Mouse (Mus musculus): ENCODE results near the gene Gm3402. TPM values are rescaled to one million over a fixed set of nuclear protein-coding genes. Genes with fewer than 3 reads are reported as not detected.
"Not testable (repeated sequence)": the region's sequence is repeated elsewhere in the genome, so short reads cannot be mapped to it uniquely, and the experiment has no call there.

The Gm3402 gene
- total RNA-seq (2015) (not detected in 2 replicates), total RNA-seq (2017) (not detected in 2 replicates)

DNA sequence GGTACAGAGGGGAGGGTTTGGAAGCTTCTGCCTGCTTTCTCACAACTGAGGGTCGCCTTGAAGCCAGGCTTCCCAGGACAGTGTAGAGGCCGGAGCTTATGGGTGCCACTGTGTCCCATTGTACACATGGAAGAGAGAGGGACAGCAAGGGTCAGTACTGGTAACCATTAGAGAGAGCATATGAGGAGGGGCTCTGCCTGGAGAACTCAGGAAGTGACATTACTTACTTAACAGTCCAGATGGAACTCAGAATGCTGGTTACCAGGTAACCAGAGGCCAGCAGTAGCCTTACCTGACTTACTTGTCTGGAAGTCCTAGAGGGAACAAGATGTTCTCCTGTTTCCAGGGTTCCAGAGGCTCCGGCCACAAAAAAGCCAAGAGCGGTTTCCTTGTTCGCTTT lies at the start of gene Gm3402:
TSS of gene Gm3402 (plus strand) at position 301 of the 400 bp plus-strand sequence.
- ATAC-seq (replicated peaks; ENCODE audit: poor library complexity) = not testable (repeated sequence)

DNA sequence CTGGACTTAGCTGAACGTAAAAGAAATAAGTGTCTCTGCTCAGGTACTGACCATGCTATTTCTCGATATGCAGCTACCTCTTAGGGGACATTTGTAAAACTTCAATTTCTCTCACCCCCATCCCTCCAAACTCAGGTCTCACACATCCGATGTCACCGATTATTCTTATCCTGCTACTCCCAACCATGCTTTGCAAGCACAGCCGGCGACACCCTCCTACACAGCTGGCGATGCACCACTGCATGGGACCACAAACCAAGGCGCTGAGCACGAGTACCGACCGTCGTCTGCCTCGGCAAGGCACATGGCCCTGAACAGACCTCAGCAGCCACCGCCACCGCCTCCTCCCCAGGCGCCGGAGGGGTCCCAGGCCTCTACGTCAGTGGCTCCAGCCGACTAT lies 47.3 kb upstream of the Gm3402 start:
- ATAC-seq (replicated peaks; ENCODE audit: poor library complexity) = no peak

DNA sequence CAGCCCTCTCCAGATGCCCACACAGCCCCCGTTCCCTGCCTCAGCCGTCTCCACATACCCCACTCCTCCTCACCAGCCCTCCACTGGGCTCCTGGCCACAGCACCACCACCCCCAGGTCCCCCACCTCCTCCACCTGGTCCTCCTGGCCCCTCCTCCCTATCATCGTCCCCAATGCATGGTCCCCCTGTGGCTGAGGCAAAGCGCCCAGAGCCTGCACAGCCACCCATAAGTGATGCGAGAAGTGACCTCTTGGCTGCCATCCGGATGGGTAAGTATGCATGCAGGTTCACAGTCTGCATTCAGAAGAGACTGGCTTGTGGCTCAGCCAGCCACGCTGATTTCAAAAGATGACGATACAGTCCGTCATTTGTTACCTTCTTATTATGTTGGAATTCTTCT lies 45.6 kb upstream of the Gm3402 start:
- no peak for ATAC-seq (replicated peaks; ENCODE audit: poor library complexity)

DNA sequence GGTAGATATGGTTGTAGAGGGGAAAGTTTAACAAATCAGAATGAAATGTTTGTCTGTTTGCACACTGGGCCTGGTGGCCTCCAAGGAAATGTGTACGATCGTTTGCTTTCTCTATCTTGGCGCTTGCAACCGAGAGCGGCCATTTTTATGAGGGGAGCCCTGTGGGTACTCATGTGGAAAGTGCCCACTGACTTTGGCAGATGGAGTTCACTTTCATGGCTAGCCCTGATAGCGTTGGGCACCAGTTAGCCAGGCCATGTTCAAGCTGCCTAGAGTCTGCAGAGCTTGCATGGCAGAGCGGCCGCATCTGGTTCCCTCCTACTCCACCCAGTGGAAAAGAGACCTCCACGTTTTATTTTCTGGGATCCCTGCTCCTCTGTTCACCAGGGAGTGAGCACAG lies 43.1 kb upstream of the Gm3402 start:
- no peak for ATAC-seq (replicated peaks; ENCODE audit: poor library complexity)

DNA sequence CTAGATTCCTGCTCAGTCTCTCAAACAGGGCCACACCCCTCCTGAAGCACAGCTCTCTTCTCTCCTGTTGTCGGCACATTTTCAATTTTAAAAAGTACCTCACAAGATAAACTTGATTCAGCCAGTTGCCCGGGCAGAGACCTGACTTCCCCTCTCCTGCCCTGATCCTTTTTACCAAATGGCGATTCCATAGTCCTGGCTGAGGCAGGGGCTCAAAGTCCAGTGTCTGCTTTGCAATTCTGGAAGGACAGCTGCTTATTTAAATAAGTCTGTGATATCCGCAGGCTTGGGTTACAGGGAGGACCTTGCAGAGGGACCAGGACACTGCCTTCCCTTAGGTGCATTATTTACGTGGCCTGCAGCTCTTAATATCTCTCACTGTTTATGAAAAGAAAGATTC lies 42.6 kb upstream of the Gm3402 start:
- no peak for ATAC-seq (replicated peaks; ENCODE audit: poor library complexity)

DNA sequence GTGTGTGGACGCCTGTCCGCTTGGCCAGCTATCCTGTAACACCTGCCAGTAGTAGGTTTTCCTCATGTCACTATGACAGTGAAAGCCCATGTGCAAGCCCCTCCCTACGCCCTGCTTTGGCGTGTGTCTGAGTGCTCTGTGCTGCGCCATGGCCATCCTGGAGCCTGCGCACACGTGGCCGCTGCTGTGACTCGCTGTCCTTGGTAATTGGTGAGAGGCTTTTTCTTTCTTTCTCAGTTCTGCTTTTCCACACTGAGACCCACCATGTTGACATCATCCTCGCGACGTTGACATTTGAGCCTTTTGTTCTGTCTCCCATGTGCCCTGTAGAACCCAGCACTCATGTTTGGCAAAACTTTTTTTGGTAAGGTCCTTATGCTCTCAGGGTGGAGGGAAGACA lies 42.1 kb upstream of the Gm3402 start:
- ATAC-seq (replicated peaks; ENCODE audit: poor library complexity) = no peak

DNA sequence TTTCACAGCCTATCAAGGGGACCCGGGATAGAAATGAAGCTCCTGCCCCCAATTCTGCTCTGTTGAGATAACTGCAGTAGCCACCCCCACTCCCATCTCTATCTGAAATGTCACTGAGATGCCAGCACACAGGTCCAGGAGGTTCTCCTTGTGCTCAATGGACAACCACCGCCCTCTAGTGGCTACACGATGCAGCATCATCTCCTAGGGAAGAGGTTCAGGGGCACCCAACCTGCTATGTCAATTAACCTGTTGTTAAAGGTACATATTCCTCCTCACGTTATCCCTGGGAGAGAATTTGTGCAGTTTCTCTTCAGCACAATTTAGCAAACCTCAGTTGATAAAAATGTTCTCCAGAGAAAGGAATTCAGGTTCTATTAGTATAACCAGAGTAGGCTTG lies 34.4 kb upstream of the Gm3402 start:
- 0 out of 2 replicates have a peak, but pooled peaks have one; percentile 37 for ATAC-seq (replicated peaks; ENCODE audit: poor library complexity)

DNA sequence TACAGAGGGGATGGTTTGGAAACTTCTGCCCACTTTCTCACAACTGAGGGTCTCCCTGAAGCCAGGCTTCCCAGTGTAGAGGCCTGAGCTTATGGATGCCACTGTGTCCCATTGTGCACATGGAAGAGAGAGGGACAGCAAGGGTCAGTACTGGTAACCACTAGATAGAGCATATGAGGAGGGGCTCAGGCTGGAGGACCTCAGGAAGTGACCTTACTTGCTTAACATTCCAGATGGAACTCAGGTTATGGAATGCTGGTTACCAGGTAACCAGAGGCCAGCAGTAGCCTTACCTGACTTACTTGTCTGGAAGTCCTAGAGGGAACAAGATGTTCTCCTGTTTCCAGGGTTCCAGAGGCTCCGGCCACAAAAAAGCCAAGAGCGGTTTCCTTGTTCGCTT lies 32.3 kb upstream of the Gm3402 start, which contains the start of gene Gm6408:
TSS of gene Gm6408 (plus strand) at position 301 of the 400 bp plus-strand sequence.
- ATAC-seq (replicated peaks; ENCODE audit: poor library complexity) = not testable (repeated sequence)

DNA sequence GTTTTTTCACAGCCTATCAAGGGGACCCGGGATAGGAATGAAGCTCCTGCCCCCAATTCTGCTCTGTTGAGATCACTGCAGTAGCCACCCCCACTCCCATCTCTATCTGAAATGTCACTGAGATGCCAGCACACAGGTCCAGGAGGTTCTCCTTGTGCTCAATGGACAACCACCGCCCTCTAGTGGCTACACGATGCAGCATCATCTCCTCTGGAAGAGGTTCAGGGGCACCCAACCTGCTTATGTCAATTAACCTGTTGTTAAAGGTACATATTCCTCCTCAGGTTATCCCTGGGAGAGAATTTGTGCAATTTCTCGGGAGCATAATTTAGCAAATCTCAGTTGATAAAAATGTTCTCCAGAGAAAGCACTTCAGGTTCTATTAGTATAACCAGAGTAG lies 25.0 kb upstream of the Gm3402 start:
- ATAC-seq (replicated peaks; ENCODE audit: poor library complexity) = not testable (repeated sequence)

DNA sequence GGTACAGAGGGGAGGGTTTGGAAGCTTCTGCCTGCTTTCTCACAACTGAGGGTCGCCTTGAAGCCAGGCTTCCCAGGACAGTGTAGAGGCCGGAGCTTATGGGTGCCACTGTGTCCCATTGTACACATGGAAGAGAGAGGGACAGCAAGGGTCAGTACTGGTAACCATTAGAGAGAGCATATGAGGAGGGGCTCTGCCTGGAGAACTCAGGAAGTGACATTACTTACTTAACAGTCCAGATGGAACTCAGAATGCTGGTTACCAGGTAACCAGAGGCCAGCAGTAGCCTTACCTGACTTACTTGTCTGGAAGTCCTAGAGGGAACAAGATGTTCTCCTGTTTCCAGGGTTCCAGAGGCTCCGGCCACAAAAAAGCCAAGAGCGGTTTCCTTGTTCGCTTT lies 22.9 kb upstream of the Gm3402 start, which contains the start of gene Gm6370:
TSS of gene Gm6370 (plus strand) at position 301 of the 400 bp plus-strand sequence.
- not testable (repeated sequence) for ATAC-seq (replicated peaks; ENCODE audit: poor library complexity)

DNA sequence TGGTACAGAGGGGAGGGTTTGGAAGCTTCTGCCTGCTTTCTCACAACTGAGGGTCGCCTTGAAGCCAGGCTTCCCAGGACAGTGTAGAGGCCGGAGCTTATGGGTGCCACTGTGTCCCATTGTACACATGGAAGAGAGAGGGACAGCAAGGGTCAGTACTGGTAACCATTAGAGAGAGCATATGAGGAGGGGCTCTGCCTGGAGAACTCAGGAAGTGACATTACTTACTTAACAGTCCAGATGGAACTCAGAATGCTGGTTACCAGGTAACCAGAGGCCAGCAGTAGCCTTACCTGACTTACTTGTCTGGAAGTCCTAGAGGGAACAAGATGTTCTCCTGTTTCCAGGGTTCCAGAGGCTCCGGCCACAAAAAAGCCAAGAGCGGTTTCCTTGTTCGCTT lies 11.8 kb upstream of the Gm3402 start, which contains the start of gene 4930449I24Rik:
TSS of gene 4930449I24Rik (plus strand) at position 301 of the 400 bp plus-strand sequence.
- ATAC-seq (replicated peaks; ENCODE audit: poor library complexity) = not testable (repeated sequence)

DNA sequence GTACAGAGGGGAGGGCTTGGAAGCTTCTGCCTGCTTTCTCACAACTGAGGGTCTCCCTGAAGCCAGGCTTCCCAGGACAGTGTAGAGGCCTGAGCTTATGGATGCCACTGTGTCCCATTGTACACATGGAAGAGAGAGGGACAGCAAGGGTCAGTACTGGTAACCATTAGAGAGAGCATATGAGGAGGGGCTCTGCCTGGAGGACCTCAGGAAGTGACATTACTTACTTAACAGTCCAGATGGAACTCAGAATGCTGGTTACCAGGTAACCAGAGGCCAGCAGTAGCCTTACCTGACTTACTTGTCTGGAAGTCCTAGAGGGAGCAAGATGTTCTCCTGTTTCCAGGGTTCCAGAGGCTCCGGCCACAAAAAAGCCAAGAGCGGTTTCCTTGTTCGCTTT lies 11.6 kb downstream of the Gm3402 start, which contains the start of gene Gm3404:
TSS of gene Gm3404 (plus strand) at position 301 of the 400 bp plus-strand sequence.
- ATAC-seq (replicated peaks; ENCODE audit: poor library complexity) = not testable (repeated sequence)

DNA sequence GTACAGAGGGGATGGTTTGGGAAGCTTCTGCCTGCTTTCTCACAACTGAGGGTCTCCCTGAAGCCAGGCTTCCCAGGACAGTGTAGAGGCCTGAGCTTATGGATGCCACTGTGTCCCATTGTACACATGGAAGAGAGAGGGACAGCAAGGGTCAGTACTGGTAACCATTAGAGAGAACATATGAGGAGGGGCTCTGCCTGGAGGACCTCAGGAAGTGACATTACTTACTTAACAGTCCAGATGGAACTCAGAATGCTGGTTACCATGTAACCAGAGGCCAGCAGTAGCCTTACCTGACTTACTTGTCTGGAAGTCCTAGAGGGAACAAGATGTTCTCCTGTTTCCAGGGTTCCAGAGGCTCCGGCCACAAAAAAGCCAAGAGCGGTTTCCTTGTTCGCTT lies 23.4 kb downstream of the Gm3402 start, which contains the start of gene Gm3409:
TSS of gene Gm3409 (plus strand) at position 301 of the 400 bp plus-strand sequence.
- not testable (repeated sequence) for ATAC-seq (replicated peaks; ENCODE audit: poor library complexity)

DNA sequence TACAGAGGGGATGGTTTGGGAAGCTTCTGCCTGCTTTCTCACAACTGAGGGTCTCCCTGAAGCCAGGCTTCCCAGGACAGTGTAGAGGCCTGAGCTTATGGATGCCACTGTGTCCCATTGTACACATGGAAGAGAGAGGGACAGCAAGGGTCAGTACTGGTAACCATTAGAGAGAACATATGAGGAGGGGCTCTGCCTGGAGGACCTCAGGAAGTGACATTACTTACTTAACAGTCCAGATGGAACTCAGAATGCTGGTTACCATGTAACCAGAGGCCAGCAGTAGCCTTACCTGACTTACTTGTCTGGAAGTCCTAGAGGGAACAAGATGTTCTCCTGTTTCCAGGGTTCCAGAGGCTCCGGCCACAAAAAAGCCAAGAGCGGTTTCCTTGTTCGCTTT lies 41.9 kb downstream of the Gm3402 start, which contains the start of gene Gm3415:
TSS of gene Gm3415 (plus strand) at position 301 of the 400 bp plus-strand sequence.
- not testable (repeated sequence) for ATAC-seq (replicated peaks; ENCODE audit: poor library complexity)

DNA sequence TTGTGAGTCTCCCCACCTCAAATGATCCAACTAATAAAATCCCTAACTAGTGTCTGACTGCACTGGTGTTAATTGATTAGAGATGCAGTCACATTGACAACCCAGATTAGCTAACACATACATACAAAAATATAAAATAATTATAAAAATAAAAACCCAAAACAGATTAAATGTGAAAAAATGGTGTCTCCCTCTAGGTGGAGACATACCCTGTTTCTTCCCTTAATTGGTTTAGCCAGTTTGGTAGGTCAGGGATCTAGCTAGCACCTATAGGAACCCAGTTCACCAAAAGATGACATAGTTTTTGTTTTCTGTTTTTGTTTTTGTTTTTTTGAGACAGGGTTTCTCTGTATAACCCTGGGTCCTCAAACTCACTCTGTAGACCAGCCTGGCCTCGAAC lies 50.3 kb downstream of the Gm3402 start:
- no peak for ATAC-seq (replicated peaks; ENCODE audit: poor library complexity)

Other genes with a start within 250 kb of the Gm3402 start
- gene Wasf3, start 129.1 kb upstream of the Gm3402 start, total RNA-seq (2015) = not detected in 2 replicates
- gene Wasf3, start 129.1 kb upstream of the Gm3402 start, total RNA-seq (2017) = not detected in 2 replicates
- gene Gm6408, start 32.2 kb upstream of the Gm3402 start, total RNA-seq (2015) = not detected in 2 replicates
- gene Gm6408, start 32.2 kb upstream of the Gm3402 start, total RNA-seq (2017) = not detected in 2 replicates
- not detected in 2 replicates for gene Gm6370, start 22.8 kb upstream of the Gm3402 start, total RNA-seq (2015)
- not detected in 2 replicates for gene Gm6370, start 22.8 kb upstream of the Gm3402 start, total RNA-seq (2017)
- gene 4930449I24Rik, start 11.7 kb upstream of the Gm3402 start, total RNA-seq (2015) = not detected in 2 replicates
- gene 4930449I24Rik, start 11.7 kb upstream of the Gm3402 start, total RNA-seq (2017) = not detected in 2 replicates
- gene Gm3404, start 11.7 kb downstream of the Gm3402 start, total RNA-seq (2015) = not detected in 2 replicates
- not detected in 2 replicates for gene Gm3404, start 11.7 kb downstream of the Gm3402 start, total RNA-seq (2017)
- not detected in 2 replicates for gene Gm3409, start 23.5 kb downstream of the Gm3402 start, total RNA-seq (2015)
- not detected in 2 replicates for gene Gm3409, start 23.5 kb downstream of the Gm3402 start, total RNA-seq (2017)
- gene Gm3415, start 42.0 kb downstream of the Gm3402 start, total RNA-seq (2015) = not detected in 2 replicates
- not detected in 2 replicates for gene Gm3415, start 42.0 kb downstream of the Gm3402 start, total RNA-seq (2017)
- not detected in 2 replicates for gene Gpr12, start 71.1 kb downstream of the Gm3402 start, total RNA-seq (2015)
- gene Gpr12, start 71.1 kb downstream of the Gm3402 start, total RNA-seq (2017) = not detected in 2 replicates